Mouse (Mus musculus): ENCODE measurements around the gene Sar1b.
"Not testable (repeated sequence)": the region's sequence is repeated elsewhere in the genome, so short reads cannot be mapped to it uniquely, and the experiment has no call there.

GRCm38 (mm10) chr11:51758207-51758606 is 5.3 kb upstream of the Sar1b start:
- TF ChIP-seq CTCF (IDR thresholded peaks at IDR 0.05); POLR2A (IDR thresholded peaks at IDR 0.05; ENCODE audit: insufficient read depth, low read depth, low read length): not testable (repeated sequence)

All from heart, adult 2 months (tissue).